Mouse (Mus musculus) spleen, adult 2 months (tissue): ENCODE data around the gene Ppm1a.

ENCODE experiments used
- CTCF ChIP-seq: fragments of 200-500 bp; IDR thresholded peaks from 2 replicates; pipeline ENCODE4 v1.5.1; 2011; ENCODE audit warnings: mild to moderate bottlenecking, inconsistent platforms; ENCODE audit not compliant: insufficient read depth, insufficient read length, insufficient replicate concordance; ENCODE audit errors: extremely low read depth
- POLR2A ChIP-seq: fragments of 200-500 bp; IDR thresholded peaks from 2 replicates; pipeline ENCODE4 v1.6.1; 2011; ENCODE audit warnings: low read depth, low read length, inconsistent platforms

DNA sequence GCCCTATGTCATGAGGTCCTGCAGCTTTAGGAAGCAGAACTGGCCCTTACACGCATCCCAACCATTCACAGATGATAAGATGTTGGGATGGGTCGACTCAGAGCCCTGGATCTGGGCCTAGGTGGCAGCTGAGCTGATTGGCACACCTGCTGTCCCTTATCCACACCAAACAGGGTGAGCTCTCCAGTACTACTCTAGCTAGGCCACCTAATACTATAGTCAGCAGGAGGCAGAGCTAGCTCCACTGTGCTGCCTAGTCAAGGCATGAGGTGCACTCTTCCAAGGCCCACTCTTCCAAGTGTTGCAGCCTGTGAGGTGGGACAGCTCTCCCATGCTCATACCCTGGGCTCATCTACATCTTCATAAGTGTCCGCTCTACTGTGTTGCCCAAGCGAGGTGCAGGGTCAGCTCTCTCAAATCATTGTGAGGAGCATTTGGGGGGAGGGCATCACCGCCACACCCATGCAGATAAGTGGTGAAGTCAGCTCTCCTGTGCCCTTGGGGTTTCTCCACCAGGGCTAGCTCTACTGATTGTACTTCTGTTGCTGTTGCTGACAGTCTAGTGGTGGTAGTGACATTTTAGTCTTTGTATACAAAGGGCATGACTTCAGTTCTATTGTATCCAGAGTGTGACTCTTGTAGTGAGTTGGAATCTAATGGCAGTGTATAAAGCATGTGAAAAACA is 12.4 kb downstream of the Ppm1a start:
- TF ChIP-seq POLR2A: no peak
- TF ChIP-seq CTCF: no peak
